Mouse (Mus musculus) CH12.LX (cell line): ENCODE results near the gene Soat1.

Experiments
- CTCF ChIP-seq, 2 experiments: IDR thresholded peaks in 1 of 2; conservative IDR thresholded peaks in 1 of 2; 2 replicates each; pipeline ENCODE4 v1.5.1; 2011 to 2012; ENCODE audit warnings: low read depth in 2 of 2, low read length in 2 of 2, improper control_type of control experiment in 1 of 2, inconsistent platforms in 1 of 2, mild to moderate bottlenecking in 1 of 2, moderate library complexity in 1 of 2
- EP300 ChIP-seq: IDR thresholded peaks from 2 replicates; pipeline ENCODE4 v1.6.1; 2011; ENCODE audit warnings: low read length, improper control_type of control experiment
- HCFC1 ChIP-seq: IDR thresholded peaks from 2 replicates; pipeline ENCODE4 v1.6.1; 2012; ENCODE audit warnings: low read depth, mild to moderate bottlenecking, inconsistent platforms, low read length, improper control_type of control experiment
- IRF4 ChIP-seq: IDR thresholded peaks from 2 replicates; pipeline ENCODE4 v1.6.1; 2014; ENCODE audit warnings: low read depth, mild to moderate bottlenecking, inconsistent platforms, low read length, improper control_type of control experiment
- KAT2A ChIP-seq: IDR thresholded peaks from 2 replicates; pipeline ENCODE4 v1.6.1; 2012; ENCODE audit warnings: low read length, improper control_type of control experiment, inconsistent platforms; ENCODE audit not compliant: insufficient replicate concordance
- MAZ ChIP-seq: IDR thresholded peaks from 2 replicates; pipeline ENCODE4 v1.6.1; 2012; ENCODE audit warnings: low read depth, mild to moderate bottlenecking, inconsistent platforms, low read length, improper control_type of control experiment, moderate library complexity
- MEF2A ChIP-seq: IDR thresholded peaks from 2 replicates; pipeline ENCODE4 v1.6.1; 2014; ENCODE audit warnings: low read depth, mild to moderate bottlenecking, inconsistent platforms, low read length, improper control_type of control experiment, borderline replicate concordance
- NRF1 ChIP-seq: IDR thresholded peaks from 2 replicates; pipeline ENCODE4 v1.6.1; 2014; ENCODE audit warnings: low read depth, mild to moderate bottlenecking, inconsistent platforms, low read length, improper control_type of control experiment, moderate library complexity
- POLR2A ChIP-seq: IDR thresholded peaks from 2 replicates; pipeline ENCODE4 v1.6.1; 2011; ENCODE audit warnings: low read depth, mild to moderate bottlenecking, improper control_type of control experiment, low read length
- SMC3 ChIP-seq: IDR thresholded peaks from 2 replicates; pipeline ENCODE4 v1.6.1; 2011; ENCODE audit warnings: low read depth, low read length, improper control_type of control experiment

DNA sequence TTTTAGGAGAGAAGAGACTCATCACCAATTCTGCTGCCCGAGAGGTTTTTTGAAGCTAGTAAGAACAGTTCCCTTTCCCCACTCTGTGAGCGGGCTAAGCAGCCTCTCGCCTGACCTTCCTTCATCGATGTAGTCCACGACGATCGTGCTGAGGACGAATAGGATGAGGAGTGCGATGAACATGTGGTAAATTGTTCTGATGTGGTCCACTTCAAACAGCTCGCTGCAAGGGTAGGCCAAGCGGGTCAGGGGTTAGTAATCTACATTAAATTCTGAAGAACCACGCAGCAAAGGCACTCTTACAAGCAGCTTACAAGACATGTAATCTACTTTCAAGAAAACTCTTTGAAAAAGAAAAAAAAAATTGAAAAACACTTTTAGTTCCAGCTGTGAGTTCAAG, 31.9 kb downstream of the Soat1 start:
- no peak for TF ChIP-seq MEF2A
- no peak for TF ChIP-seq IRF4
- TF ChIP-seq EP300, result no peak
- no peak for TF ChIP-seq KAT2A
- TF ChIP-seq HCFC1, result no peak
- no peak for TF ChIP-seq POLR2A
- TF ChIP-seq MAZ, result no peak
- TF ChIP-seq CTCF (conservative IDR thresholded peaks at IDR 0.05 in 1 of 2, IDR thresholded peaks at IDR 0.05 in 1 of 2; ENCODE audit: low read depth in 2 of 2, low read length in 2 of 2), result no peak
- TF ChIP-seq NRF1, result no peak
- TF ChIP-seq SMC3, result no peak
